ENCODE assay signal across 8 mouse cellular contexts in the genomic region with DNA sequence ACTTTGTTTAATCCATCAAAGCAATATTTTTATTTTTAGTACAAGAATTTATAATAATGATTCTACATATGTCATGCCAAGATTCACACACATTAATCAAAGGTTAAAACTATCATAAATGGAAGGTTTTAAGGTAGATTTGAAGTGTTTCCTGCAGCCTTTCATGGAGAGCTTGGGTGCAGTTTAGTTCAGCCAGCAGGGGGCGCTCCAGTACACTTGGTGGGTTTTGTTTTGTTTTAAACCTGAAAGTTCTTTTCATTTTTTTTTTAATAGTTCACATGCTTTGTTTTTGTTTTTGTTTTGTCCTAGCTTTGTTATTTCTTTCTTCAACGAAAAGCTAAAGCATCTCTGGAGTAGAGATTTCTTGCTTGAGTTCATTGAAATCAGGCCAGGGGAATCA.
DNase-seq lines count a peak whose midpoint lies in the region; ATAC-seq lines count a peak whose summit lies in the region.

No protein-coding gene starts in this region.

- DNase-seq in forebrain, embryonic 10.5 days (ENCODE audit: extremely low spot score, low spot score): peak; percentile 42
- DNase-seq in left cerebral cortex, adult 18-20 months (ENCODE audit: low spot score in 2 of 2): peak; percentile 45 to 68
- DNase-seq in left cerebral cortex, adult 11 months (ENCODE audit: low spot score): no peak
- peak; percentile 54 for DNase-seq in brain, adult 2 months (ENCODE audit: low read depth, low spot score)
- DNase-seq in kidney, postnatal 10 days: peak; percentile 74
- DNase-seq in lung, postnatal 14 days: peak; percentile 50
- peak; percentile 21 for DNase-seq in thymus, postnatal 25 days

- 8% methylated on average over 2 of the region's 2 CpGs for WGBS in forebrain, embryonic 10.5 days
- 3% methylated on average over 2 of the region's 2 CpGs for WGBS in forebrain, embryonic 15.5 days

- H3K27me3 ChIP-seq in forebrain, embryonic 10.5 days (ENCODE audit: poor library complexity, severe bottlenecking): no peaks in the 10 kb centered on the region
- H3K27me3 ChIP-seq in forebrain, embryonic 15.5 days: no peaks in the 10 kb centered on the region

- H3K27ac ChIP-seq in forebrain, embryonic 10.5 days: no peak overlapping the region
- no peak overlapping the region for H3K27ac ChIP-seq in forebrain, embryonic 15.5 days (replicated peaks)

- no peaks in the 10 kb centered on the region for H3K9me3 ChIP-seq in forebrain, embryonic 10.5 days
- no peaks in the 10 kb centered on the region for H3K9me3 ChIP-seq in forebrain, embryonic 15.5 days

- no peak overlapping the region for H3K9ac ChIP-seq in forebrain, embryonic 15.5 days (replicated peaks)

- H3K4me1 ChIP-seq in forebrain, embryonic 10.5 days: no peaks in the 10 kb centered on the region
- no peaks in the 10 kb centered on the region for H3K4me1 ChIP-seq in forebrain, embryonic 15.5 days

- no peaks in the 10 kb centered on the region for H3K36me3 ChIP-seq in forebrain, embryonic 10.5 days (replicated peaks)
- no peaks in the 10 kb centered on the region for H3K36me3 ChIP-seq in forebrain, embryonic 15.5 days

- ATAC-seq in forebrain, embryonic 15.5 days (replicated peaks): no peak

- H3K4me2 ChIP-seq in forebrain, embryonic 15.5 days (replicated peaks): no peak overlapping the region

- no peak overlapping the region for H3K4me3 ChIP-seq in forebrain, embryonic 10.5 days
- H3K4me3 ChIP-seq in forebrain, embryonic 15.5 days: no peak overlapping the region
